Mouse (Mus musculus) regulatory T cell (primary cell): ENCODE data around the gene Zbtb4.
"Not testable (repeated sequence)": the region's sequence is repeated elsewhere in the genome, so short reads cannot be mapped to it uniquely, and the experiment has no call there.

ENCODE experiments used
- in situ Hi-C: fragments of 300-600 bp; cut with MboI, MseI; formaldehyde crosslinking; loops from one replicate; pipeline ENCODE4 v1.15.1; 2025; ENCODE audit warnings: high pct_unique_total_duplicates

Gene Zbtb4

DNA sequence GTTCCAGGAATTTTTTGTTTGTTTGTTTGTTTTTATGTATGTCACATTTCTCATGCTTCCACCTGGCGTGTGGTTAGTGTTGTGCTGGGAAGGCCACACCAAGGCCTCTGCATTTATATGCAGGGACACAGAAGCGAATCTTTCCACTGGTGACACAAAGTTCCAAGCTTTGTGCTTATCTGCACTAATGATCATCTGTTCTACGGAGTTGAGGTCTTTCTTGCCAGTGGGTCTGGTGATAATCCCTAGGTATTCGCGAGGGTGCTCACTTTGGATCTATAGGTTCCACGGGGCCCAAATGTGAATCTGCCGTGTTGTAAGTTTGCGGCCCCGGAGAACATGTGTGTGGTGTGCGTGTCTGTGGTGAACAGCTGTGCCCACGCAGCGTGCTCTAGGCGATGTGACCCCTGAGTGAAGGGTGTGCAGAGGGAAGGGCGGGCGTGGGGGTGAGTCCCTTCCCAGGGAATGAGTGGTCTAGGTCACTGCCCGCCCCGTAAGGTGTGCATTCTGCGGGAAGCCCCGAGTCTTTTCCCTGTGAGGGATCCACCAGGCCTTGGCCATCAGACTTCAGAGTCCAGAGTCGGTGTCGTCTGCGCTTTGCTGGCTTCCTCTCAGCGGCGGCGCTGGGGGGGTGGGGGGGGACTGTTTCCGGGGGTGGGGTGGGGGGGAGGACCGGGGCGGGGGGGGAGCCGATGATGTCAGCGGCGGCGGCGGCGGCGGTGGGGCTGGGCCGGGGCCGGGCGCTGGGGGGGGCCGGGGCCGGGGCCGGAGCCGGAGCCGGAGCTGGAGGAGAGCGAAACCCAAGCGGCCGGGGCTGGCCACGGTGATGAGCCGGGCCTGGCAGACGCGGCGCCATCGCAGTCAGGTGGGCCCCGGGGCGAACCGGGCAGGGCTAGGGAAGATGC, at the start of gene Zbtb4:
Gene Zbtb4 (plus strand): TSS at position 692 of the 905 bp plus-strand sequence.
- in situ Hi-C loops: loop anchor here (5.0 kb wide), 1 partner anchor 37 kb away; the partner anchor contains the start of gene Fgf11

DNA sequence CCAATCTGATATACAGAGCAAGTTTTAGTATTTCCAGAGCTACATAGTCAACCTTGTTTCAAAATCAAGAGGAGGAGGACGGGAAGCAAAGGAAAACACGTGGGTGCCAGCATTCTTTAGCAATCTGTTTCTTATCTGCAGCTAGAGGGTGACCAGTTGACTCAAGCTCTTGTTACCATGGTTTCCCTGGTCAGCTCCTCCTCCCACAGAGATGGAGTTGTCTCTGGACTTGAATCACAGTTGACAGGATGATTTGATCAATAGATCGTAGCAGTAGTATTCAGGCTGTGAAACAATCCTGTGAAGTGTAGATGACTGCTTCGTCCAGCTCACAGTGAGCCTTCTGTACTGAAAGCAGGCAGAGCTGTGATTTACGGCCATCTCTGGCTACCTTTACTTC, 49.8 kb upstream of the Zbtb4 start:
- in situ Hi-C loops: no loop called here

- in situ Hi-C loops: no loop called here
These were observed 48.8 kb upstream of the Zbtb4 start for GRCm38 (mm10) chr11:69716953-69717352.

GRCm38 (mm10) chr11:69718661-69719060, 47.1 kb upstream of the Zbtb4 start:
- in situ Hi-C loops: no loop called here

DNA sequence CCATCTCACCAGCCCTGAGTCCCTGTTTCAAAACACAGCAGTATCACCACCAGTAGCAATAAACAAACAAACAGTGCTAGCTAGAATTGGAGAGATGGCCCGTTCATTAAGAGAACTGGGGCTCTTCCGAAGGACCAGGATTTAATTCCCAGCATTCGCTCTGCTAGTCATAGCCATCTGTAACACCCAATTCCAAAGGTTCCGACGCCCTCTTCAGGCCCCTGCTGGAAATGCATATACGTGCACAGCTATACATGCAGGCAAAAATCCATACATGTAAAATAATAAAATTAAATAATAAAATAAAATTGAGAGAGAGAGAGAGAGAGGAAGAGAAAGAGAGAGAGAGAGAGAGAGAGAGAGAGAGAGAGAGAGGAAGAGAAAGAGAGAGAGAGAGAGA, 46.3 kb upstream of the Zbtb4 start:
- in situ Hi-C loops: no loop called here

DNA sequence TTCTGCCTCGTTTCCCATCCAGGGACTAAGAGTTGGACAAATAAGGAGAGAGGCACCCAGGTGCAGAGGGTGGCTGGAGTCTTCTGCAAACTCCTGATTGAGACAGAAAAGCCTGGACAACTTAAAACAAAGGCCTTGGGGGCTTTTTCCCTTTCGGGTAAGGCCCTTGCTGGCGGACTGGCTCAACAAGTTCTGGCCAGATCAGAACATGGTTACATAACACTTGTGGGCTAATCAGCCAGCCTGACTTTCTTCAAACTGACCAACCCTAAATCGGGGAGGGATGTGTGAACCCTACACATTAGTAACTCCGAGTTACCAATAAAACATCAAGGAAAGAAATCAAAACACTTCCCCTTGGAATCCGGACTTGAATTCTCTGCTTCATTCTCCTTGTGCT, 44.9 kb upstream of the Zbtb4 start:
- in situ Hi-C loops: loop anchor here (5.0 kb wide), 1 partner anchor 34 kb away; the partner anchor contains the start of gene Tnfsf13

- in situ Hi-C loops: loop anchor here (5.0 kb wide), 1 partner anchor 36 kb away; the partner anchor contains the start of gene Tnfsf13
These were observed 42.6 kb upstream of the Zbtb4 start for GRCm38 (mm10) chr11:69723074-69723473.

DNA sequence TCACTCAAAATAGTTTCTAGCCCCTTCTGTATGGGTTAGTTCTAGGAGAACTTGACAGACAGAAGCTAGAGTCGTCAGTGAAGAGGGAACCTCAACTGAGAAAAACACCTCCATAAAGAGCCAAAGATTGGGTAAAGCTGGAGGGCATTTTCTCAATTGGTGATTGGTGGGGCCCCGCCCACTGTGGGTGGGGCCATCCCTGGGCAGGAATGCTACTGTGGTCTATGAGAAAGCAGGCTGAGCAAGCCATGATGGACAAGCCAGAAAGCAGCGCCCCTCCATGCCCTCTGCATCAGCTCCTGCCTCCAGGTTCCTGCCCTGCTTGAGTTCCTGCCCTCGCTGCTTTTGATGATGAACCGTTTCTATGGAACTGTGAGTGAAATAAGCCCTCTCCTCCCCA, 39.8 kb upstream of the Zbtb4 start:
- in situ Hi-C loops: no loop called here

DNA sequence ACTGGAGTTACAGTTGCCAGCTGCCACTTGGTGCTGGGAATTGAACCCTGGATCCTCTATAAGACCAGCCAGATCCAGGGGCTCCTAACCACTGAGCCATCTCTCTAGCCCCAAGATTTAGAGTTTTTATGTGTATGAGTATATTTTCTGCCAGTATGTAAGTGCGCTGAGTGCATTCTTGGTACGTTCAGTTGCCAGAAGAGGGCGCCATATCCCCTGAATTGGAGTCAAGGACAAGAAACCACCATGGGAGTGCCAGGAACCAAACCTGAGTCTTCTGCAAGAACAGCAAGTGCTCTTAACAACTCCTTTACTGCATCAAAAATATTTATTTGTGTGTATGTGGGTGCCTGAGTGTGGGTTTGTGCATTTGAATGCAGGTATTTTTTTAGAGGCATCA, 36.6 kb upstream of the Zbtb4 start:
- in situ Hi-C loops: no loop called here

DNA sequence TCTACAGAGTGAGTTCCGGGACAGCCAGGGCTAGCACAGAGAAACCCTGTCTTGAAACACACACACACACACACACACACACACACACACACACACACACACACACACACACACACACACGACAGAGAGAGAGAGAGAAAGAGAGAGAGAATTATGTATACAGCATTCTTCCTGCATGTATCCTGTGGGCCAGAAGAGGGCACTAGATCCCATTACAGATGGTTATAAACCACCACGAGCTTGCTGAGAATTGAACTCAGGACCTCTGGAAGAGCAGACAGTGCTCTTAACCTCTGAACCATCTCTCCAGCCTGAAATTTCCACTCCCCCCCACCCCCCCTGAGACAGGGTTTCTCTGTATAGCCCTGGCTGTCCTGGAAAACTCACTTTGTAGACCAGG, 34.3 kb upstream of the Zbtb4 start:
- in situ Hi-C loops: not testable (repeated sequence)

DNA sequence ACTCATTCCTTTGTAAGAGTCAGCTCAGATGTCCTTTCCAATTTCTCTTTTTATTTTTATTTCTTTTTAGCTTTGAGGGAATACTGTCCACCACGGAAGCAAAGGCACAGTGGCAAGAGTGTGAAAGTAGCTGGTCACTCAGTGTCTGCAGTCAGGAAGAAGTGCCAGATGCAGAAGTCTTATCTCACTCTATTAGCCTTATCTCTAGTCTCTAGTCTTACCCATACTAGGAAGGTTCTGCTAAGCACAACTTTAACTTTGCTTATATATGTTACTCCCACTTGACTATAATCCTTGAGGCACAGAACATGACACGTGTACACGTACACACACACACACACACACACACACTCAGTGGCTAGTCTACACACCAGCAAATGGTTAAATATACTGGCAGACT, 14.1 kb upstream of the Zbtb4 start:
- in situ Hi-C loops: no loop called here

GRCm38 (mm10) chr11:69752686-69753085, 13.0 kb upstream of the Zbtb4 start:
- in situ Hi-C loops: no loop called here

DNA sequence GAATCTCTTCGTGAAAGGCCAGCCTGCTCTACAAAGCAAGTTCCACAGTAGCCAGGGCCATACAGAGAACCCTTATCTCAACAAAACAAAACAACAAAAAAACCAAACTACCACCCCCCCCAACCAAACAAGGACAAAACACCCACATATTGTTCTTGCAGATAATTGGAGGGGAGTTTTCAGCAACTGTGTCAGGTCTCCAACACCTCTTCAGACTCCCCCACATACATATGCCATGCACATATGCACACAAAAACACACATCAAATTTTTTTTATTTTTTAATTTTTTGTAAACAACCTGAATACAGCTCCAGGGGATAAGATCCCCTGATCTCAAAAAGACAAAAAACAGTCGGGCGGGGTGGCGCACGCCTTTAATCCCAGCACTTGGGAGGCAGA, 11.5 kb upstream of the Zbtb4 start:
- in situ Hi-C loops: no loop called here

GRCm38 (mm10) chr11:69754701-69755100, 11.0 kb upstream of the Zbtb4 start:
- in situ Hi-C loops: no loop called here

- in situ Hi-C loops: no loop called here
These were observed 8.2 kb upstream of the Zbtb4 start for GRCm38 (mm10) chr11:69757303-69758089.

DNA sequence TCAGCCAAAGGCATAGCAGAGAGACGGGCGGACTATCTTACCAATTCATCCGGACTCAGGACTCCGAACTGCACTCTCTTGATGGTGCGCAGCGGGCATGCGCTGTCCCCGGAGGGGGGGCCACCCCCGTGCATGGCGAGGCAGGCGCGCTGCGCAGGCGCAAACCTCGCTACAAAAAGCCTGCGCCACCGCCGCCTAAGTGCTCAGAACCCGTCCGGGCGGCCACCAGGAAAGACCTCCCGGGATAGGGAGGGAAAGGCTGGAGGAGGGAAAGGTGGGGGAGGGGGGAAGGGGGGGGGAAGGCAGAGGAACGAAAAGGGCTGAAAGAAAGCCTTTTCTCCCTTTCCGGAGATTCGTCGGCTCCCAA, 7.6 kb upstream of the Zbtb4 start:
- in situ Hi-C loops: no loop called here

DNA sequence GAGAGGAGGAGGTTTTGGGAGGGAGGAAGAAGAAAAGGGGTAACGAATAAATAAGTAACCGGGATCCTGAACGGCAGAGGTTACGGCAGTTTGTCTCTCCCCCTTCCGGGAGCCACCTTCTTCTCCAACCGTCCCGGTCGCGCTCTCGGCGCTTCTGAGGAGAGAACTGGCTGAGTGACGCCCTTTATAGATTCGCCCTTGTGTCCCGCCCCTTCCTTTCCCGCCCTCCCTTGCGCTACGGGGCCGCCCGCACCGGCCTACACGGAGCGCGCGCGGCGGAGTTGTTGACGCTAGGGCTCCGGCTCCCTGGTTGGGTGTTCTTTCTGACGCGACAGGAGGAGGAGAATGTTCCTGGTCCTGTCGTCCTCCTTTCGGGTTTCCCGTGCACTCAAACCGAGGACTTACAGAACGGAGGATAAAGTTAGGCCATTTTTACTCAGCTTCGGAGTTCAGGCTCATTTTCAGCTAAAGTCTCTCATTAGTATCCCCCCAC, 7.2 kb upstream of the Zbtb4 start, which contains the start of gene Polr2a:
Gene Polr2a (minus strand): TSS at position 160 of the 493 bp plus-strand sequence.
- in situ Hi-C loops: no loop called here

DNA sequence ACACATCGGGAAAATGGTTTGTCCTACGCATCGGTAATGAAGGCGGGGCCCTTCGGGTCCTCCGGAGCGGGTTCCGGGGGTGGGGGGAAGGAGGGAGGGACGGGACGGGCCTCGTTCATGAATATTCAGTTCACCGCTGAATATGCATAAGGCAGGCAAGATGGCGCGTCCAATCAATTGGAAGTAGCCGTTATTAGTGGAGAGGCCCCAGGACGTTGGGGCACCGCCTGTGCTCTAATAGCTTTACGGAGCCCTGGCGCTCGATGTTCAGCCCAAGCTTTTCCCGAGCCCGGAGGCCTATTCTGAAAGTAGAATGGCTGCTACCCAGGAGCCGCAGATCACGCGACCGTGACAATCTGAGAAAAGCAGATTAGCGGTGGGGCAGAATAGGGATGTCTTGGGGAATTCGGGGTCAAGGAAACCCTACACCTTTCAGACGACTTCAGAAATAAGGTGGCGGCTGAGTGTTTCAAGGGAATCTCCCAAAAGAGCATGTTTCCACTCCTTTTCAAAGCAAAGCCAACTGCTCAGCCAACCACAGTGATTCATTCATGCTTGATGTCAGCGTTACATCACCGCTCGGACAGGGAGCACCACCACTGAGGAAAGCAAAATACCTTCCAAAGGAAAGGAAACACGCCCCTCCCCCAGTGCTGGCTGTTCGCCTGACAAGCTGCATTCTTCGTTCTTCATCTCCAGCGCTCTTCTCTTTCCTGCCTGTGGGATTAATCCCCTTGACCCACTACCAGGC, 6.6 kb upstream of the Zbtb4 start:
- in situ Hi-C loops: no loop called here

GRCm38 (mm10) chr11:69760160-69760900, 5.4 kb upstream of the Zbtb4 start:
- in situ Hi-C loops: no loop called here

DNA sequence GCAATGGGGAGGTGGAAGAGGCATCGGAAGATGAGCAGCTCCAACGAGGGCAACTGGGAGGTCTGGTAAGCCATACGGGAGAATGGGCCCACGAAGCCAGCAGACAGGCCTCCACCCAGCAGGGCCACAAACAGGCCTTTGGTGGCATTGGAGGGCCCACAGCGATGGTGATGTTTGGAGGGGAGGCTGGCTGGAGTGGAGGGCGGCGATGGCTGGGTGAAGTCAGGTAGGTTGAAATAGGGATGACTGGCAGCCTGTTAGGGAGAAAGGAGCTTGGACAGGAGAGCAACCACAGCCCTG, 4.9 kb upstream of the Zbtb4 start:
- in situ Hi-C loops: no loop called here

DNA sequence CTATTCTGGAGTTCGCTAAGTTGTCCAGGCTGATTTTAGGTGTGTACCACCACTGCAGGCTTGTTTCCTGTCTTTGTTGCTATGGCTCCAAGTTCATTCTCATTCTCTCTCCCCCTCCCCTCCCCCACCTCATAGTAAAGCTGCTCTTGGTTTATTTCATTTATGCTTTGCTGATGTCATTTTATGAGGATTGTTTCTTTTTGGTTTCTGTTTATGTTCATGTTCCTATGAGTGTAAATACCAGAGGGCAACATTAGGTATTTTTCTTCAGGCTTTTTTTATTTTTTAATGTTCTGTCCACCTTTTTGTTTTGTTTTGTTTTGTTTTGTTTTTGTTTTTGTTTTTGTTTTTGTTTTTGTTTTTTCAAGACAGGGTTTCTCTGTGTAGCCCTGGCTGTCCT, 3.8 kb upstream of the Zbtb4 start, which contains the start of gene Slc35g3:
Gene Slc35g3 (minus strand): TSS at position 101 of the 400 bp plus-strand sequence.
- in situ Hi-C loops: no loop called here
